Mouse (Mus musculus): ENCODE results near the gene Tbrg4. TPM values are rescaled to one million over a fixed set of nuclear protein-coding genes. Genes with fewer than 3 reads are reported as not detected.

Tbrg4 gene
- polyA plus RNA-seq, 1 experiment from 2014 or later, result 41.6 TPM

GRCm38 (mm10) chr11:6599011-6599681 lies 26.7 kb downstream of the Tbrg4 start:
- ATAC-seq (ENCODE audit: insufficient read depth, low FRiP score, low read depth), result 0 out of 2 replicates have a peak, but pooled peaks have one; percentile 3
- Histone ChIP-seq H3K9me3 (no peaks in the 10 kb centered on the region), H3K4me1 (peaks cover 13% of the 10 kb centered on the region), H3K4me2 (no peak overlapping the region), H3K4me3 (replicated peaks) (no peak overlapping the region), H3K27me3 (replicated peaks) (0 out of 2 replicates have a peak, but pooled peaks cover 3% of the 10 kb centered on the region), H3K36me3 (peaks cover 37% of the 10 kb centered on the region), H3K27ac (no peak overlapping the region), H3K9ac (no peak overlapping the region)
- WGBS, result 34% methylated on average over 27 of the region's 27 CpGs

GRCm38 (mm10) chr11:6598191-6598889 lies 27.5 kb downstream of the Tbrg4 start:
- ATAC-seq (ENCODE audit: insufficient read depth, low FRiP score, low read depth), result no peak
- WGBS, result 56% methylated on average over 19 of the region's 19 CpGs
- Histone ChIP-seq H3K27me3 (replicated peaks) (0 out of 2 replicates have a peak, but pooled peaks cover 3% of the 10 kb centered on the region), H3K4me3 (replicated peaks) (no peak overlapping the region), H3K4me2 (no peak overlapping the region), H3K9me3 (no peaks in the 10 kb centered on the region), H3K9ac (no peak overlapping the region), H3K4me1 (peaks cover 8% of the 10 kb centered on the region; the same call in 1 of the 2 replicates), H3K36me3 (peaks cover 40% of the 10 kb centered on the region), H3K27ac (no peak overlapping the region)

- Histone ChIP-seq H3K27me3 (replicated peaks) (0 out of 2 replicates have a peak, but pooled peaks cover 2% of the 10 kb centered on the region), H3K9me3 (no peaks in the 10 kb centered on the region), H3K27ac (no peak overlapping the region), H3K4me2 (no peak overlapping the region), H3K4me3 (replicated peaks) (no peak overlapping the region), H3K36me3 (peaks cover 46% of the 10 kb centered on the region), H3K4me1 (peaks cover 7% of the 10 kb centered on the region; the same call in 1 of the 2 replicates), H3K9ac (no peak overlapping the region)
- 79% methylated on average over 7 of the region's 7 CpGs for WGBS
- no peak for ATAC-seq (ENCODE audit: insufficient read depth, low FRiP score, low read depth)
These were observed 28.3 kb downstream of the Tbrg4 start for GRCm38 (mm10) chr11:6597523-6597922.

- peaks cover 47% of the 10 kb centered on the region for H3K36me3 ChIP-seq
- 78% methylated on average over 3 of the region's 3 CpGs for WGBS
These were observed 29.3 kb downstream of the Tbrg4 start for GRCm38 (mm10) chr11:6596616-6597015.

GRCm38 (mm10) chr11:6596205-6596604 lies 29.7 kb downstream of the Tbrg4 start:
- ATAC-seq (ENCODE audit: insufficient read depth, low FRiP score, low read depth), result no peak
- peaks cover 51% of the 10 kb centered on the region for H3K36me3 ChIP-seq
- H3K4me3 ChIP-seq (replicated peaks), result no peak overlapping the region
- no peak overlapping the region for H3K4me2 ChIP-seq
- H3K9me3 ChIP-seq, result no peaks in the 10 kb centered on the region
- no peak overlapping the region for H3K9ac ChIP-seq
- no peaks in the 10 kb centered on the region for H3K4me1 ChIP-seq
- no peak overlapping the region for H3K27ac ChIP-seq
- no peaks in the 10 kb centered on the region for H3K27me3 ChIP-seq (replicated peaks)
- WGBS, result 98% methylated on average over 6 of the region's 6 CpGs

More at GRCm38 (mm10) chr11:6596616-6597015, 29.3 kb downstream of the Tbrg4 start:
- H3K27ac ChIP-seq, result no peak overlapping the region
- H3K4me2 ChIP-seq, result no peak overlapping the region
- H3K4me1 ChIP-seq, result no peaks in the 10 kb centered on the region
- H3K4me3 ChIP-seq (replicated peaks), result no peak overlapping the region
- ATAC-seq (ENCODE audit: insufficient read depth, low FRiP score, low read depth), result no peak
- H3K27me3 ChIP-seq (replicated peaks), result no peaks in the 10 kb centered on the region
- H3K9me3 ChIP-seq, result no peaks in the 10 kb centered on the region
- H3K9ac ChIP-seq, result no peak overlapping the region

GRCm38 (mm10) chr11:6595339-6595738 lies 30.5 kb downstream of the Tbrg4 start:
- Histone ChIP-seq H3K27me3 (replicated peaks) (no peaks in the 10 kb centered on the region), H3K4me3 (replicated peaks) (no peak overlapping the region), H3K9me3 (no peaks in the 10 kb centered on the region), H3K4me1 (no peaks in the 10 kb centered on the region), H3K9ac (no peak overlapping the region), H3K36me3 (peaks cover 58% of the 10 kb centered on the region), H3K27ac (no peak overlapping the region), H3K4me2 (no peak overlapping the region)
- peak; percentile 11; the same call in 1 of the 2 replicates for ATAC-seq (ENCODE audit: insufficient read depth, low FRiP score, low read depth)
- whole genome bisulfite sequencing, result 90% methylated on average over 5 of the region's 5 CpGs

- Histone ChIP-seq H3K36me3 (peaks cover 62% of the 10 kb centered on the region), H3K4me3 (replicated peaks) (no peak overlapping the region), H3K27ac (no peak overlapping the region), H3K4me1 (no peaks in the 10 kb centered on the region), H3K4me2 (no peak overlapping the region), H3K27me3 (replicated peaks) (no peaks in the 10 kb centered on the region), H3K9ac (no peak overlapping the region), H3K9me3 (no peaks in the 10 kb centered on the region)
- 71% methylated on average over 6 of the region's 6 CpGs for WGBS
- no peak for ATAC-seq (ENCODE audit: insufficient read depth, low FRiP score, low read depth)
These were observed 31.0 kb downstream of the Tbrg4 start for GRCm38 (mm10) chr11:6594845-6595244.

DNA sequence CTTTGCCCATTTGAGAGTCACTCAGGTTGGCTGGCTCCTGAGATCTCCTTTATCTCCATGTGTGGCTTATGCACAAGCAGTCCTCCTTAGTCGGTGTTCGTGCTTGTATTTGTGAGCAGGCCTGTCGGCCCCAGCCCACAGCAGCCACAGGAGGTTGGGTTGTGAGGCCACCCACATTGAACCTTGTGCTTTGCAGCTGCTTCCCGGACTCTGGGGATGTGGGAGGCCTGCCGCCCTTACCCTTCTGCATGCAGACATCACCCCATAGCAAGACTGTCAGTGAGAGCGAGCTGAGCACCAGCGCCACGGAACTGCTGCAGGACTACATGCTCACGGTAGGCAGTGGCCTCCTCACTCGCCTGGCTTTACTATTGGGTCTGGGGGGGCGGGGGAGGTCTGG lies 32.5 kb downstream of the Tbrg4 start:
- Histone ChIP-seq H3K4me2 (no peak overlapping the region), H3K4me1 (no peaks in the 10 kb centered on the region), H3K27me3 (replicated peaks) (no peaks in the 10 kb centered on the region), H3K9ac (no peak overlapping the region), H3K27ac (no peak overlapping the region), H3K36me3 (peaks cover 68% of the 10 kb centered on the region), H3K9me3 (no peaks in the 10 kb centered on the region), H3K4me3 (replicated peaks) (no peak overlapping the region)
- 71% methylated on average over 11 of the region's 11 CpGs for WGBS
- no peak for ATAC-seq (ENCODE audit: insufficient read depth, low FRiP score, low read depth)

GRCm38 (mm10) chr11:6590933-6591675 lies 34.8 kb downstream of the Tbrg4 start:
- Histone ChIP-seq H3K9ac (no peak overlapping the region), H3K27ac (no peak overlapping the region), H3K4me2 (no peak overlapping the region), H3K27me3 (replicated peaks) (no peaks in the 10 kb centered on the region), H3K36me3 (peaks cover 48% of the 10 kb centered on the region), H3K4me3 (replicated peaks) (no peak overlapping the region), H3K9me3 (no peaks in the 10 kb centered on the region), H3K4me1 (no peaks in the 10 kb centered on the region)
- peak; percentile 70; the same call in 1 of the 2 replicates for ATAC-seq (ENCODE audit: insufficient read depth, low FRiP score, low read depth)
- WGBS, result 83% methylated on average over 10 of the region's 10 CpGs

- Histone ChIP-seq H3K36me3 (peaks cover 41% of the 10 kb centered on the region), H3K9ac (no peak overlapping the region), H3K27me3 (replicated peaks) (no peaks in the 10 kb centered on the region), H3K27ac (no peak overlapping the region), H3K9me3 (no peaks in the 10 kb centered on the region), H3K4me3 (replicated peaks) (no peak overlapping the region), H3K4me2 (no peak overlapping the region), H3K4me1 (no peaks in the 10 kb centered on the region)
- peak; percentile 47; the same call in 1 of the 2 replicates for ATAC-seq (ENCODE audit: insufficient read depth, low FRiP score, low read depth)
- WGBS, result 83% methylated on average over 7 of the region's 7 CpGs
These were observed 36.0 kb downstream of the Tbrg4 start for GRCm38 (mm10) chr11:6589838-6590237.

GRCm38 (mm10) chr11:6588295-6588694 lies 37.6 kb downstream of the Tbrg4 start:
- no peak overlapping the region for H3K4me3 ChIP-seq (replicated peaks)
- H3K4me2 ChIP-seq, result no peak overlapping the region
- H3K9me3 ChIP-seq, result no peaks in the 10 kb centered on the region
- H3K4me1 ChIP-seq, result no peaks in the 10 kb centered on the region
- H3K36me3 ChIP-seq, result peaks cover 37% of the 10 kb centered on the region
- H3K9ac ChIP-seq, result no peak overlapping the region
- no peaks in the 10 kb centered on the region for H3K27me3 ChIP-seq (replicated peaks)
- ATAC-seq (ENCODE audit: insufficient read depth, low FRiP score, low read depth), result no peak
- WGBS, result 84% methylated on average over 7 of the region's 7 CpGs
- no peak overlapping the region for H3K27ac ChIP-seq

All from stomach, embryonic 15.5 days (tissue).